Mouse (Mus musculus) central nervous system, embryonic 11.5 days (tissue): ENCODE data around the gene Cd300lf. TPM values are rescaled to one million over a fixed set of nuclear protein-coding genes. Genes with fewer than 3 reads are reported as not detected.

Experiments
- polyA plus RNA-seq: library from polyadenylated mRNA; depleted of rRNA; stranded (reverse); fragments of >200 nt; gene quantifications from 2 replicates; pipeline ENCODE4 v1.2.3, GENCODE M21; 2012; rRNA removed

Gene Cd300lf
- polyA plus RNA-seq, result 0.20 and 0.29 TPM in 2 replicates

DNA sequence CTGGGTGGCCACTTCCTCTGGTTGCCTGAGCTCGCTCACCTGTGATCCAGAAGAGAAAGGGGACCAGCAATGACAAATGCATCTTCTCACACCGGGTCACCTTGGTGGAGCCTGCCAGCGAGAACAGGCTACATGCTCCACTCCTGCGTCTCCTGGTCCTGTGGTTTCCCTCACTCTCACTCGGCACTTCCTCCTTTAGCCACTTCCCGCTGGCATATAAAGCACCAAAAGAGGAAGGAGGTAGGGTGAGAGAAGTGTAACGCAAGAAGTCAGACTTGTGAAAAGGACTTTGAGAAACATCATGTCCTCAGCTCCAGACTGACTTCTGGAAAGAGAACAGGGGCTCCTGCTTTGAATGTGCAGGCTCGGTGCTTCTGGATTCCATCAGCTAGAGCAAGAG lies at the start of gene Cd300lf:
Cd300lf (minus strand) TSS at position 193 of the 400 bp plus-strand sequence.

DNA sequence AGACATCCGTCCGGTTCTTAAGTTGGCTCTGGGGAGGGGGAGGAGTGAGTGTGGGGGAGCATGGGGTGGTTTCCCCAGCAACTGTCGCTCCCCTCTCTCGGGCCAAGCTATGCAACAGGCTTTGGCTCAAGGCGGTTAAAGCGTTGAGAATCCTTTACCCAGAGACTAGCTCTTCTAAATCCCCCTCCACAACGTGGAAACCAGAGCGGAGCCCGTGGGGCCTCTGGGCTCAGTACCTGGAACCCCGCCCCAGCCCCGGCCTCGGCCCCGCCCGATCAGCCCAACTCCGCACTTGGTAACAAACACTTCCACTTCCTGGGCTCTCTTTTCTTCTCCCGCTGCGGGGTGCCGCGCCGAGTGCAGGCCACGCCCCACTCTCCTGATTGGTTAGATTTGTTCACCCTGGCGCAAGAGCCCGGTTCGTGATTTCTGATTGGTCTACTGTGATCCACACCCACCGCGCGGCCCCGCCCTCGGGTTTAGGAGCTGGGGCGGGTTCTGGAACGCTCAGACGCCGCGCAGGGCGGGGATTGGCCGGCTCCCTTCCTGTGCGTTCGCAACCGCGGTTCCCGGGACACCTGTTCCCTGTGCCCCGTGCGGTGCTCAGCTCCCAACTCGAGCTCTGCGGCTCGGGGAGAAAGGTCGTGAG lies 29.2 kb upstream of the Cd300lf start, which contains the start of gene Slc9a3r1:
Slc9a3r1 (plus strand) TSS at position 510 of the 649 bp plus-strand sequence.

DNA sequence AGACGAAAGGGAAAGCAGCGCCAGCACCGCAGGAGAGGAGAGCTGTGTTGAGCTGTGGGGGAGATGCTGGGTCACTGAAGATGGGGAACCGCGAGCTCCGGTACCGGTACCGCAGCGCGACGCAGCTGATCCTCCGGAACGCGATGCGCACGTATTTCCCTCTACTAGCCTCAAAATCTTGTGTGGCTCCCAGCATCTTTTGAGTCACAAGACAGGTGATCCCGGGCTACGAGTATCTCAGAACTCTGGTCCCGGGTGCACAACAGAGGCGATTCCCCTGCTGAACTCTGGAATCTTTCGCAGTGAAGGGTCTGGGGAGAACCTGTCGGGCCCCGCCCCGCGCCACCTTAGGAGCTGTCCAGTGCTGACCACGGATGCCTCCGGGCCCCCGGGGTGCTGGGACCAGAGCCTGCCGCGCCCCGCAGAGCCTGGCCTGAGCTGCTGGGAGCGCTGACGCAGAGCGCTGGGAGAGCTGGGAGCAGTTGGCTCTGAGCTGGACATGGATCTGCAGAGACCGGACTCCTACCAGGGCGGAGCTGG lies 42.4 kb downstream of the Cd300lf start, which contains the start of gene Rab37:
Rab37 (plus strand) TSS at position 70 of the 540 bp plus-strand sequence.

Other genes starting within 250 kb of the Cd300lf start
- 0.88 and 1.5 TPM in 2 replicates for gene Cd300a, start 244.0 kb downstream of the Cd300lf start, polyA plus RNA-seq
- gene Cd300lb, start 199.6 kb downstream of the Cd300lf start, polyA plus RNA-seq, result 0.05 and 0.15 TPM in 2 replicates
- 0.08 TPM in 1 of 2 replicates, not detected in the other for gene Cd300c, start 164.8 kb downstream of the Cd300lf start, polyA plus RNA-seq
- gene Cd300ld, start 144.1 kb downstream of the Cd300lf start, polyA plus RNA-seq, result 0.07 and 0.11 TPM in 2 replicates
- 1.3 and 1.6 TPM in 2 replicates for gene Cd300c2, start 132.1 kb downstream of the Cd300lf start, polyA plus RNA-seq
- gene Cd300ld2, start 117.8 kb downstream of the Cd300lf start, polyA plus RNA-seq, result not detected in 2 replicates
- 0.16 TPM in 1 of 2 replicates, not detected in the other for gene Cd300ld4, start 107.0 kb downstream of the Cd300lf start, polyA plus RNA-seq
- gene Cd300ld5, start 96.2 kb downstream of the Cd300lf start, polyA plus RNA-seq, result 0.23 TPM in 1 of 2 replicates, not detected in the other
- gene Cd300ld3, start 85.6 kb downstream of the Cd300lf start, polyA plus RNA-seq, result 0.23 and 0.45 TPM in 2 replicates
- gene Cd300e, start 71.8 kb downstream of the Cd300lf start, polyA plus RNA-seq, result 0.02 and 0.04 TPM in 2 replicates
- 1.4 and 2.0 TPM in 2 replicates for gene Rab37, start 42.6 kb downstream of the Cd300lf start, polyA plus RNA-seq
- gene Slc9a3r1, start 29.3 kb upstream of the Cd300lf start, polyA plus RNA-seq, result 28.0 and 39.8 TPM in 2 replicates
- 3.5 and 5.0 TPM in 2 replicates for gene Tmem104, start 53.5 kb upstream of the Cd300lf start, polyA plus RNA-seq
- gene Nat9, start 53.9 kb upstream of the Cd300lf start, polyA plus RNA-seq, result 20.7 and 23.2 TPM in 2 replicates
- gene Grin2c, start 133.3 kb upstream of the Cd300lf start, polyA plus RNA-seq, result 1.1 and 1.7 TPM in 2 replicates
- 15.7 and 16.2 TPM in 2 replicates for gene Fdxr, start 143.1 kb upstream of the Cd300lf start, polyA plus RNA-seq
- 1.1 and 1.2 TPM in 2 replicates for gene Fads6, start 163.7 kb upstream of the Cd300lf start, polyA plus RNA-seq
- 0.06 and 0.19 TPM in 2 replicates for gene Otop2, start 173.2 kb upstream of the Cd300lf start, polyA plus RNA-seq
- 0.01 and 0.02 TPM in 2 replicates for gene Ush1g, start 188.0 kb upstream of the Cd300lf start, polyA plus RNA-seq
- 0.13 and 0.15 TPM in 2 replicates for gene Otop3, start 200.7 kb upstream of the Cd300lf start, polyA plus RNA-seq
- gene Hid1, start 233.8 kb upstream of the Cd300lf start, polyA plus RNA-seq, result 14.4 and 17.7 TPM in 2 replicates
- 29.3 and 33.6 TPM in 2 replicates for gene Cdr2l, start 247.9 kb upstream of the Cd300lf start, polyA plus RNA-seq